Mouse (Mus musculus) lung, adult 2 months (tissue): Measurements from ENCODE around the gene Vps50. TPM values are rescaled to one million over a fixed set of nuclear protein-coding genes. Genes with fewer than 3 reads are reported as not detected.
"Not testable (repeated sequence)": the region's sequence is repeated elsewhere in the genome, so short reads cannot be mapped to it uniquely, and the experiment has no call there.

ENCODE experiments used
- DNase-seq: peaks from one replicate; pipeline ENCODE4 v3.0.0; 2022
- H3K4me1 ChIP-seq: fragments of 200-500 bp; 2 replicates; pipeline ENCODE4 v1.6.1; 2011; ENCODE audit warnings: low read length; ENCODE audit not compliant: control insufficient read depth, insufficient read depth
- H3K4me3 ChIP-seq: fragments of 200-500 bp; replicated peaks from 2 replicates; pipeline ENCODE3; 2011; ENCODE audit warnings: low read depth, mild to moderate bottlenecking, control low read depth, low read length; ENCODE audit errors: extremely low read depth
- CTCF ChIP-seq: fragments of 200-500 bp; IDR thresholded peaks from 2 replicates; pipeline ENCODE4 v1.5.1; 2011; ENCODE audit warnings: mild to moderate bottlenecking, low read length, control low read depth; ENCODE audit not compliant: insufficient read depth
- POLR2A ChIP-seq: fragments of 200-500 bp; IDR thresholded peaks from 2 replicates; pipeline ENCODE4 v1.6.1; 2011; ENCODE audit warnings: low read depth, mild to moderate bottlenecking, control low read depth, low read length, borderline replicate concordance; ENCODE audit errors: extremely low read depth
- WGBS: fragments of 180-500 bp; shearing (Covaris S2); methylation state at CpG from one replicate; pipeline ENCODE4 v1.1.7; 2018; 5-methylcytosine and 5-hydroxymethylcytosine counted together
- polyA plus RNA-seq: library from polyadenylated mRNA; depleted of rRNA; stranded (reverse); fragments of >200 nt; gene quantifications from 2 replicates; pipeline ENCODE4 v1.2.3, GENCODE M21; 2012

The Vps50 gene
- polyA plus RNA-seq, 1 experiment, result 4.2 TPM

DNA sequence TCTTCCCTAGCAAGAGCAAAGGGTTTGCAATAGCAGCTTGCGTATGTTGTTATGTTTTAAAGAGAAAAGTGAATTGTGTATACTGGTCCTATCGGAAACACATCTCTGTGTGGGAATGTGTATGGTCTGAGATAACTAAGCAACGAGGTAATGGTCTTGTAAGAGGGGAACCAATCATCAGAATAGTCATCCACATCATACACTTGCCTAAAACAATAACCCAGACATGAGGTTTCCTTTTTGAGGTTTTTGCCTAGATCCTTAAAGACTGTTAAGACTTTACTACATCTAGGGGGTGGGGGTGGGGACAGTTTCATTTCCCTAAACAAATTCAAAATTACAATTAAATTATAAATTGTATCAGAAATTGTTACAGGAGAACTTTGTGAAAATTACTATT, 13.0 kb upstream of the Vps50 start:
- Histone ChIP-seq H3K4me3 (no peak overlapping the region), H3K4me1 (no peaks in the 10 kb centered on the region; the same call in 1 of the 2 replicates)
- TF ChIP-seq POLR2A (no peak), CTCF (no peak)
- WGBS, result 65% methylated on average over 3 of the region's 3 CpGs
- DNase-seq, result no peak

DNA sequence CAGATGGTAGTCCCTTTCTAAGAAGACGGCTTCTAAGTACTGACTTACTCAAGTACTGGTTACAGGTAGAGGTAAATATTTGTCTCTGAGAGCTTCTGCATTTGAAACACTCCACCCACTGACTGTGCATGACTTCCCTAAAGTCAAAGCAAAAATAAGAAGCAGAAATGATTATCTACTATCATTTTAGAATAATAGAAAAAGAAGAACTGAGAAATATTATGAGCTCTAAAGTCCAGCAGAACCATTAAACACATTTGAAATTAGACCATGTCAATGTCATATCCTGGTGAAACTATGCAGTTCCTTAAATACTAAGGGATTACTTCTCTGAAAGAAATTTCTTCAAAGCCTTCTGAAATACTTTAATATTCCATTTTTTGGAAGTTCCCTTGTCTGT, 10.8 kb upstream of the Vps50 start:
- TF ChIP-seq CTCF (no peak), POLR2A (no peak)
- WGBS, result 60% methylated on average over 1 of the region's 1 CpGs

DNA sequence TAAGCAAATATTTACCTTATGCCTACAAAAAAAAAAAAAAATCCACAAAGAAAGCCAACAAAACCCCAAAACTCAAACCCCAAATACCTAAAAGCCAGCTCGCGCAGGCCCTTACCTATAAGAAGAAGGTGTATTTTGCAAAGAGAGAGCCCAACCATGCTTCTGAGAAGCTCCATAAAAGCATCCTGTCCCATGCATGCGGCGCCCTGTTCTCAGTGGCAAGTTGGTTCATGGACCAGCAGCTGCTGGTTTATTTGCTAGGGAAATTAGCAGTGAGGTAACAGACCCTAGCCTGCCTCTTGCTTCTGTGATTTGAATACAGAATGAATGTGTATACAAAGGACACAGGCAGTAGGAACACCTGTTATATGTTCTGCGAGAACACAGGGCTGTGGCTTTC, 3.9 kb upstream of the Vps50 start:
- no peak for DNase-seq
- TF ChIP-seq CTCF, result no peak
- TF ChIP-seq POLR2A, result no peak
- Histone ChIP-seq H3K4me3 (no peak overlapping the region), H3K4me1 (no peaks in the 10 kb centered on the region)
- 64% methylated on average over 5 of the region's 5 CpGs for WGBS

More for the DNA sequence above, 10.8 kb upstream of the Vps50 start:
- H3K4me3 ChIP-seq, result no peak overlapping the region
- H3K4me1 ChIP-seq, result no peaks in the 10 kb centered on the region; the same call in 1 of the 2 replicates
- DNase-seq, result no peak

DNA sequence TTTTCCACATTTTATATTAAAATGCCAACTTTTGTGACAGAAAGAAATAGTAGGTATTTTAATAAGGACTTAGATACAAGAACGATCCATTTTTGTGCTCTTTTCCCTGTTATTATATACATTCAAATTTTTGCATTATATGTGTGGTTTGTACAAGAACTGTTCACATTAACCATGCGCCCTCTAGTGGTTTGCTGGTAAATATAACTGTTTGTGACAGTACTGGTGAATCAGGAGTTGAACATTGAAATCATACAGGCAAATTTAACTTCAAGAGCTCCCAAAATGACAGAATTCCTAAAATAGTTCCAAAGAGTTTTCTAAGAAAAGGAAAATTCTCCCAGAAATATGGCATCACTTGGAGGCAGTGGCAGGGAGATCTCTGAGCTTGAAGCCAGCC, 2.0 kb upstream of the Vps50 start:
- no peak for TF ChIP-seq POLR2A
- Histone ChIP-seq H3K4me1 (no peaks in the 10 kb centered on the region), H3K4me3 (no peak overlapping the region)
- 2% methylated on average over 2 of the region's 2 CpGs for WGBS
- DNase-seq, result no peak

DNA sequence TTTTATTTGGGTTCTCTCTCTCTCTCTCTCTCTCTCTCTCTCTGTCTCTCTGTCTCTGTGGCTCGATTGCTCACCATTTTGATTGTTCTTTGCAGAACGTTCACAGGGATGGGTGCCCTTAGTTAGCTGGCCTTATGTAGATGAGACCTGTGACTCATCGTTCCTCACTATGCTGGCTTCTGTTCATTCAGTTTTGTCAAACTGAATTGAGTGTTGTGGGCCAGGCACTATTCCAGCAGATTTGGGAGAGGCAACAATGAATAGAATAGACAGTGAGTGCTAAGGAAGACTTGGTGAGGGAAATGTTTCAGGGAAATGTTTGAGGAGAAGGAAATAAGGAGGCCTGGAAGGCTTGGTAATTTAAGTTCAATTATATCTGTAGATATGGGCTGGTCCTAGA, 2.1 kb downstream of the Vps50 start:
- no peak for TF ChIP-seq CTCF
- no peak for TF ChIP-seq POLR2A
- WGBS, result 77% methylated on average over 3 of the region's 3 CpGs

DNA sequence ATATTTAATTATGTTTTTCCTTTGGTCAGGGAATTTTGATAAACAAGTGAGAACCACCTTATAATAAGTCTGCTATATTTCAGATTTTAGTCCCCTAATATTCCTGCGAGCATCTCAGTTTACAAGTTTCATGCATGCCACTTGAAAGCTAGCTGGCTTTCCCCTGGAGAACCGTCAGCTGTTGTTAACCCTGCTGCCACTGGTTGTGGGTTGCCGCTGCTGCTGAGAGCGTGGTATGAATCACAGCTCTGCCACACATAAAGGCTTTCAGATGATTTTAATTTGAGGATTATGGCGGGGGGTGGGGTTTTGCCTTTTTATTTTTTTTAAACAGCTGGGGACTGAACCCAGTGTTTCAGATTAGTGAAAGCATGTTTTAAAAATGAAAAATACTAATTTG, 7.1 kb downstream of the Vps50 start:
- WGBS, result 87% methylated on average over 5 of the region's 5 CpGs
- no peak for DNase-seq
- TF ChIP-seq POLR2A, result no peak
- TF ChIP-seq CTCF, result no peak
- no peaks in the 10 kb centered on the region for H3K4me1 ChIP-seq
- H3K4me3 ChIP-seq, result no peak overlapping the region

More for the DNA sequence above, 2.1 kb downstream of the Vps50 start:
- H3K4me1 ChIP-seq, result no peaks in the 10 kb centered on the region
- no peak for DNase-seq
- H3K4me3 ChIP-seq, result no peak overlapping the region

DNA sequence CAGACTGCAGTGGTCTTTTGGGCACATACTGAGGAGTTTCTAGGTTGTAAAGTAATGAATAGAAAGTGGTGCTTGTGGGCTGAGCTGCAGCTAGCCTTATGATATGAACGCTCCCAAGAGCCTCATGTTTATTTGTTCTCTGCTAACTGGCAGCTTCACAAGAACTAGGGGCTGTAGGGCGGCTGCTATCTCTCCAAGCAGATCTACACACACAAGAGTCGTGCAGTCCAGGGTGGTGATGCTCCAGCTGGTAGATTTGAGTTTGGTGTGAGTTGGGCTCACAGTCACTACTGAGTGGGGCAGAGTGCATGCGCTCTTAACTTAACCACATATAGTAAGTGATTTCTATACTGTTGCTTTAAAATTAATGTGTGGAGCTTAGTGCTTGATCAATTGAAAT, 8.9 kb downstream of the Vps50 start:
- no peak for DNase-seq
- WGBS, result 54% methylated on average over 4 of the region's 4 CpGs
- Histone ChIP-seq H3K4me1 (no peaks in the 10 kb centered on the region), H3K4me3 (no peak overlapping the region)
- TF ChIP-seq CTCF, result no peak
- no peak for TF ChIP-seq POLR2A

DNA sequence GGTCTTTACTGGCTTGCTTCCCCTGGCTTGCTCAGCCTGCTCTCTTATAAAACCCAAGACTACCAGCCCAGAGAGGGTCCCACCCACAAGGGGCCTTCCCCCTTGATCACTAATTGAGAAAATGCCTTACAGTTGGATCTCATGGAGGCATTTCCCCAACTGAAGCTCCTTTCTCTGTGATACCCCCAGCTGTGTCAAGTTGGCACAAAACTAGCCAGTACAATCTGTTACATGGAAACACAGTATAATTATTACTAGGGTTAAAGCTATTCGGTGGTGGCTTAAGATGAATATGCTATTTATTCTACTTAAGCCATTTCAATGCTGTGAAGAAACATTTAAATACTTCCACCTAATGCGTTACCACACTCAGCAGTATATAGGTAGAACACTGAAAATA, 10.0 kb downstream of the Vps50 start:
- 89% methylated on average over 2 of the region's 2 CpGs for WGBS
- DNase-seq, H3K4me3 ChIP-seq: not testable (repeated sequence)

DNA sequence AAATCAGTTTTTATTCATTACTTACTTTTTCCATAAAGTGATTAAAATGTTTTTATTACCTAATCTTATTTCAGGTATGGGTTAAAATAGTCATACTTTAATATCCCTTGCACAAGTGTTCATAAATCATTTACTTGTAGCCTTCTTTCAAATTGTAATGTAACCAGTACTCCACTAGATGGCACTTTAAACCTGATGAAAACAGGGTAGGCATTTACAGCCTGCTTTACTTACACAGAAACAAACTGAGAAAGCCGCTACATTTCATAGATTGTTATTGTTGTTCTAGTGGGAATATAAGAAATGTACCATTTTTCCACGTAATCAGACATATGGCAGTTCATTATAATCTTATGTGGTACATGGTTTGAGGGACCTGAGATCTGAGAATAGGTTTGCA, 11.6 kb downstream of the Vps50 start:
- WGBS, result 7% methylated on average over 2 of the region's 2 CpGs

More for the DNA sequence above, 10.0 kb downstream of the Vps50 start:
- H3K4me1 ChIP-seq, result not testable (repeated sequence)

DNA sequence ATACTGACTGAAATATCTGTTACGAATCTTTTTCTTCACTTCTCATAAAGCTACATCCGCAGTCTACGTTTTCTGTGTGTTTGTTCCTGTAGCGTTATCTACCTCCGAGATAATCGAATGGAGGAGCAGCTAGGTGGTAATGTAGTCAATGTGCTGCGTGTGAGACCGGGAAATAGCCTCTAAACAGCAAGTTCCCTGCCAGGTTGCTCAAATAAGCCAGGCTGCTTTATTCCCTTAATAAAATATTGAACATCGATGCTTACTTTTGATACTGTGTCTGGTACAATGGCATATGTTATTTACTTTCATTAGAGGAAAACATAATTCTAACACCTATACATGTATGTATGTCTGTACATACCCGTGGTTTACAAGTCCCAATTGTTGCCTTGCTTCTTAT, 12.9 kb downstream of the Vps50 start:
- no peak overlapping the region for H3K4me3 ChIP-seq
- H3K4me1 ChIP-seq, result no peaks in the 10 kb centered on the region
- TF ChIP-seq POLR2A (no peak), CTCF (no peak)
- no peak for DNase-seq
- 73% methylated on average over 10 of the region's 10 CpGs for WGBS

More for the DNA sequence above, 11.6 kb downstream of the Vps50 start:
- DNase-seq, result no peak
- no peaks in the 10 kb centered on the region for H3K4me1 ChIP-seq
- peak; percentile 35; the same call in 1 of the 2 replicates for TF ChIP-seq CTCF
- TF ChIP-seq POLR2A, result no peak
- no peak overlapping the region for H3K4me3 ChIP-seq

DNA sequence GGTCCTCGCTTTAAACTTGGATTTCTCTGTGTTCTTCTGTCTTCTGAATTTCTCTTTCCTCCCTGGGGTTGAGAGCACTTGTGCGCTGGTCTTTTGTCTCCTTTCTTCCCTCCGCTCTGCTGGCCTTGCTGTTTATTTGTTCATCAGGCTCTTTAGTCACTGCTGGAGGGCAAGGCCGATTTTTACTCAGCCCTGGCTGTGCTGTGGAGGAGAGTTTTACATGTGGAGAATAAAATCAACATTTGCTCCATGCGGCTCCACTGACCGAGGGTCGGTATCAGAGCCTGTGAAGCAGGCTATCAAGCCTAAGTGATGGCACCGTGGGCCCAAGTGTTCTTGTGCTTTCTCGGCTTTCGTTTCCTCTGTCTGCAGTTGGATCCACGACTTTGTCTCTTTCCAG, 13.4 kb downstream of the Vps50 start:
- Histone ChIP-seq H3K4me3 (no peak overlapping the region), H3K4me1 (no peaks in the 10 kb centered on the region)
- WGBS, result 48% methylated on average over 11 of the region's 11 CpGs
- no peak for TF ChIP-seq CTCF
- no peak for TF ChIP-seq POLR2A
- no peak for DNase-seq

DNA sequence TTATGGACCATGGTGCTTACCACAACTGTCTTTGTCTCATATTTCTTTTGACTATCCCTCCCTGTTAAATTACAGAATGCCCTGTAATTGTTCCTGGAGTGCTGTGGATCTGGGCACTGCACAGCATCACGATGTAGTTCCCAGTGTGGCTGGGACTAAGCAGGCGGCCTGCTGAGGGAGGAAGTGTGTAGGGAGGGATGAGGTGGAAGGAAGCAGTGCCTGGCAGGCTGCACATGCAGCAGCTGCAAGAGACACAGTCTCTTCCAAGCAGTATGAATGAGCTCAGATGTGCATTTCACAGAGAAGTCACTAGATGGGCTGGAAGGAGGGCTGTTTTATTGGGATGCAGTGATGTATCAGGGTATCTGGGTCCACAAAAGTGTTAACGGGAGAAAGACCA, 14.4 kb downstream of the Vps50 start:
- Histone ChIP-seq H3K4me1 (no peaks in the 10 kb centered on the region), H3K4me3 (no peak overlapping the region)
- no peak for TF ChIP-seq POLR2A
- TF ChIP-seq CTCF, result no peak
- WGBS, result 40% methylated on average over 3 of the region's 3 CpGs
- DNase-seq, result no peak
